Comparison of ENCODE assay signal across 8 mouse cellular contexts in the genomic region with DNA sequence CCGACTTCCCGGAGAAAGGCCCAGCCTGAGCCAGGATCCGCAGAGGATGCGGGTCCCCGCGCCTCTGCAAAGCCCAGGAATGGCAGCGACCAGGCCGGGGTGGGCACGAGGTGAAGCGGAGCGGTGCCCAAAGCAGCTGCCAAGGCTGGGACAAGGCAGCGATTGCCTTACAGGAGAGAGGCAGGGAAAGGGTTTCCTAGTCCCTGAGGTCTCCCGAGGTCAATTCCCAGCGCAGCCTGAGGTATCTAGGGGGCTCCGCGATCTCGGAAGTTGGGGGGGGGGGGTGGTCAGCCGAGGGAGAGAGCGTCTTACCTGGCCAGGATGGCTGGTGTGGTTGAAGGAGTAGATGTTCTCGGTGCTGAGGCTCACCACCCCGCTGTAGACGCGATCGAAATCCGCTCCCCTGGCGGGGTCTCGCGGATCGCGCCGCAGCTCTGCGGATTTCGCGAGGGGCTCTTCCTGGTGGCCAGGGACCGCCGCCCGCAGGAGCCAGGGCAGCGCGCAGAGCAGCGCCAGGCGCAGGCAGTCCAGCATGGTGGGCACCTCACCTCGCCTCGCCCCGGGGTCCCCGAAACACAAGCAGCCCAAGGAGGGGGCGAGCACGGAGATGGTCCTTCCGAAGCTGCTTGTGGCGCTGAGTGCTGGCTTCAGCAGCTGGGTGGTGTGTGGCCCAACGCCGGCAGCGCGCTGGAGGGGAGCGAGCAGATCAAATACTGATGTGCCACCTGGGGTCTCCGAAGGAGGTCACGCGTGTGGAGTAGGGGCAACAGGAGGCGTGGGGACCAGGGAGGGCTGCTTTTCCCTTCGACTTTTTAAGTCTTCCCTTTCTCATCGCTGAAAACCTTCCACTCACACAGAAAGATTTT. TPM values are rescaled to one million over a fixed set of nuclear protein-coding genes. Genes with fewer than 3 reads are reported as not detected.
DNase-seq lines count a peak whose midpoint lies in the region; ATAC-seq and TF ChIP-seq lines count a peak whose summit lies in the region.

No protein-coding gene starts in this region.

- H3K4me1 ChIP-seq in lung, embryonic 15.5 days = peaks cover 10% of the 10 kb centered on the region
- peaks cover 13% of the 10 kb centered on the region for H3K4me1 ChIP-seq in forebrain, embryonic 15.5 days
- peaks cover 4% of the 10 kb centered on the region; the same call in 1 of the 2 replicates for H3K4me1 ChIP-seq in limb, embryonic 14.5 days (ENCODE audit: control insufficient read depth, insufficient read depth, low read length)
- 0 out of 2 replicates have a peak, but pooled peaks cover 5% of the 10 kb centered on the region for H3K4me1 ChIP-seq in neural tube, embryonic 11.5 days (ENCODE audit: control insufficient read depth, insufficient read depth, low read length)

- H3K27ac ChIP-seq in lung, embryonic 15.5 days = no peak overlapping the region
- no peak overlapping the region for H3K27ac ChIP-seq in forebrain, embryonic 15.5 days (replicated peaks)
- no peak overlapping the region for H3K27ac ChIP-seq in limb, embryonic 14.5 days (replicated peaks; ENCODE audit: low read depth, low read length)
- no peak overlapping the region for H3K27ac ChIP-seq in neural tube, embryonic 11.5 days (ENCODE audit: low read depth, low read length)

- WGBS in lung, embryonic 15.5 days = under 1% methylated on average over 60 of the region's 60 CpGs
- under 1% methylated on average over 60 of the region's 60 CpGs for WGBS in forebrain, embryonic 15.5 days
- under 1% methylated on average over 47 of the region's 60 CpGs for WGBS in limb, embryonic 14.5 days
- under 1% methylated on average over 58 of the region's 60 CpGs for WGBS in neural tube, embryonic 11.5 days

- H3K4me3 ChIP-seq in lung, embryonic 15.5 days = peak overlapping the region; percentile 55
- peak overlapping the region; percentile 65 for H3K4me3 ChIP-seq in forebrain, embryonic 15.5 days
- peak overlapping the region; percentile 58 for H3K4me3 ChIP-seq in limb, embryonic 14.5 days (replicated peaks; ENCODE audit: low read length)
- peak overlapping the region; percentile 65 for H3K4me3 ChIP-seq in neural tube, embryonic 11.5 days (ENCODE audit: low read depth, low read length)

- peak overlapping the region; percentile 28 for H3K9ac ChIP-seq in lung, embryonic 15.5 days
- peak overlapping the region; percentile 72 for H3K9ac ChIP-seq in forebrain, embryonic 15.5 days (replicated peaks)
- H3K9ac ChIP-seq in limb, embryonic 14.5 days (ENCODE audit: low read depth, low read length, severe bottlenecking) = peak overlapping the region; percentile 61
- peak overlapping the region; percentile 63 for H3K9ac ChIP-seq in neural tube, embryonic 11.5 days (ENCODE audit: low read length)

- no peak for TF ChIP-seq POLR2A in limb, embryonic 14.5 days (IDR thresholded peaks at IDR 0.05; ENCODE audit: borderline replicate concordance, extremely low read depth, insufficient read depth, insufficient read length)

- H3K27me3 ChIP-seq in lung, embryonic 15.5 days = peaks cover 26% of the 10 kb centered on the region
- H3K27me3 ChIP-seq in forebrain, embryonic 15.5 days = 0 out of 2 replicates have a peak, but pooled peaks cover 11% of the 10 kb centered on the region
- 0 out of 2 replicates have a peak, but pooled peaks cover 17% of the 10 kb centered on the region for H3K27me3 ChIP-seq in limb, embryonic 14.5 days (ENCODE audit: control insufficient read depth, insufficient read depth, low read length)
- peaks cover 26% of the 10 kb centered on the region for H3K27me3 ChIP-seq in neural tube, embryonic 11.5 days (ENCODE audit: control insufficient read depth, insufficient read depth, low read length)

- no peaks in the 10 kb centered on the region for H3K36me3 ChIP-seq in lung, embryonic 15.5 days
- no peaks in the 10 kb centered on the region for H3K36me3 ChIP-seq in forebrain, embryonic 15.5 days
- no peaks in the 10 kb centered on the region for H3K36me3 ChIP-seq in limb, embryonic 14.5 days (ENCODE audit: control insufficient read depth, insufficient read depth, low read length)
- no peaks in the 10 kb centered on the region for H3K36me3 ChIP-seq in neural tube, embryonic 11.5 days (ENCODE audit: control insufficient read depth, insufficient read depth, low read length)

- ATAC-seq in lung, embryonic 15.5 days (ENCODE audit: borderline replicate concordance, extremely low read depth, low FRiP score, low TSS enrichment) = peak; percentile 55; the same call in 1 of the 2 replicates
- peak; percentile 81 for ATAC-seq in forebrain, embryonic 15.5 days (replicated peaks)
- peak; percentile 42 for ATAC-seq in inflammation-experienced regulatory T-cells, adult 6 months
- peak; percentile 47 for ATAC-seq in limb, embryonic 14.5 days (ENCODE audit: low FRiP score, low read depth)
- ATAC-seq in neural tube, embryonic 11.5 days (ENCODE audit: insufficient read depth, low FRiP score, low TSS enrichment) = peak; percentile 61

- H3K4me2 ChIP-seq in lung, embryonic 15.5 days = peak overlapping the region; percentile 99
- H3K4me2 ChIP-seq in forebrain, embryonic 15.5 days (replicated peaks) = peak overlapping the region; percentile 99
- peak overlapping the region; percentile 97 for H3K4me2 ChIP-seq in limb, embryonic 14.5 days (replicated peaks; ENCODE audit: low read depth, low read length, severe bottlenecking)
- peak overlapping the region; percentile 99 for H3K4me2 ChIP-seq in neural tube, embryonic 11.5 days (ENCODE audit: low read depth)

- no peaks in the 10 kb centered on the region for H3K9me3 ChIP-seq in lung, embryonic 15.5 days
- no peaks in the 10 kb centered on the region for H3K9me3 ChIP-seq in forebrain, embryonic 15.5 days
- 0 out of 2 replicates have a peak, but pooled peaks cover 3% of the 10 kb centered on the region for H3K9me3 ChIP-seq in limb, embryonic 14.5 days (ENCODE audit: control insufficient read depth, low read length)
- H3K9me3 ChIP-seq in neural tube, embryonic 11.5 days (ENCODE audit: control insufficient read depth, low read length) = no peaks in the 10 kb centered on the region

- no peak for DNase-seq in lung, postnatal 25 days (ENCODE audit: low spot score)
- peak; percentile 41 for DNase-seq in cerebellum, adult 11 months
- peak; percentile 10 for DNase-seq in limb, embryonic 14.5 days (ENCODE audit: low spot score)
- peak; percentile 57 for DNase-seq in neural tube, embryonic 11.5 days (ENCODE audit: low spot score)
- DNase-seq in thymus, postnatal 36 days = peak; percentile 55 to 62

RNA-seq across cellular contexts. Expression of a gene that starts 0.8 kb away (rescaled TPM):
- 0.20 and 0.33 TPM in 2 replicates for polyA plus RNA-seq in lung, embryonic 15.5 days (2015; fragmentation: Nextera tagmentation; extraction: Ambion mirVana)
- polyA plus RNA-seq in forebrain, embryonic 15.5 days (2015; fragmentation: Nextera tagmentation; extraction: Ambion mirVana) = 3.1 and 3.5 TPM in 2 replicates
- 10 to 100 TPM; 26.2 to 29.9 (median 29.5) TPM for polyA plus RNA-seq in inflammation-experienced regulatory T-cells, adult 6 months (2017; shearing (Covaris generic))
- 0.79 and 1.1 TPM in 2 replicates for polyA plus RNA-seq in limb, embryonic 14.5 days (2012; rRNA removed)
- 0.12 and 0.40 TPM in 2 replicates for polyA plus RNA-seq in limb, embryonic 14.5 days (2014; fragmentation: Nextera tagmentation; extraction: Ambion mirVana)
- 0.18 and 0.32 TPM in 2 replicates for polyA plus RNA-seq in neural tube, embryonic 11.5 days (2014; fragmentation: Nextera tagmentation; extraction: Ambion mirVana)

RNA-seq across cellular contexts. Expression of a gene that starts 14.7 kb away (rescaled TPM):
- polyA plus RNA-seq in lung, embryonic 15.5 days (2015; fragmentation: Nextera tagmentation; extraction: Ambion mirVana) = 28.4 and 33.5 TPM in 2 replicates
- 20.6 and 23.4 TPM in 2 replicates for polyA plus RNA-seq in forebrain, embryonic 15.5 days (2015; fragmentation: Nextera tagmentation; extraction: Ambion mirVana)
- 10 to 100 TPM; 22.2 to 25.8 (median 25.3) TPM for polyA plus RNA-seq in inflammation-experienced regulatory T-cells, adult 6 months (2017; shearing (Covaris generic))
- polyA plus RNA-seq in limb, embryonic 14.5 days (2012; rRNA removed) = 30.0 and 34.4 TPM in 2 replicates
- polyA plus RNA-seq in limb, embryonic 14.5 days (2014; fragmentation: Nextera tagmentation; extraction: Ambion mirVana) = 25.6 and 28.9 TPM in 2 replicates
- 29.9 and 33.0 TPM in 2 replicates for polyA plus RNA-seq in neural tube, embryonic 11.5 days (2014; fragmentation: Nextera tagmentation; extraction: Ambion mirVana)
